Mouse (Mus musculus): ENCODE data around the gene Cd300e. TPM values are rescaled to one million over a fixed set of nuclear protein-coding genes. Genes with fewer than 3 reads are reported as not detected.

Cd300e gene
- polyA plus RNA-seq, 1 experiment from 2014 or later: not detected

DNA sequence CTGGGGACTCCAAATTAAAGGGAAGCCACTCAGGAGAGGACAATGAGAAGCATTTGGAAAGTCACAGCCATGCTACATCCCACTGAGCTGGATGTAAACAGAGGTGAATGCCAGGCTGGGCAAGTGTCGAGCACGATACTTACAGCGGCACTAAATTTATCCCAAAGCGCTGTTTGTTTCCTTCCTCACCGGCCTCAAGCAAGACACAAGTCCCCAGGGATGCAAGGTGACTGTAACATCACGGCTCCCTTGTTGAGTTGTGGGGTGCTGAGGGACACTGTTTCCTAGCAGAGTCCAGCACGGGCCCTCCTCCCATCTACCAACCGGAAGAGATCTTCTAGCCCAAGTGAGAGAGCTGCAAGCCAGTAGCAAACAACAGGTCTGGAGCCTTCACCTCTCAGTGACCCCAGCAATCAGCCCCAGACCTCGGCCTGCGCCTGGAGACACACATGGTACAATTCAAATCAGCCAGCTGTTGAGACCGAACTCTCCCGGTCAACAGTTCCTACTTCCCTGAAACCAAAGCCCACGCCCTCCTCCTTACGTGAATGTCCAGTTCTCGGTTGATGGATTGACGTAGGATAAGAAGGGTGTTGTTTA lies 37.4 kb upstream of the Cd300e start:
- H3K27ac ChIP-seq (replicated peaks): no peak overlapping the region
- ATAC-seq (ENCODE audit: low FRiP score, low TSS enrichment): peak; percentile 47; the same call in 1 of the 2 replicates

DNA sequence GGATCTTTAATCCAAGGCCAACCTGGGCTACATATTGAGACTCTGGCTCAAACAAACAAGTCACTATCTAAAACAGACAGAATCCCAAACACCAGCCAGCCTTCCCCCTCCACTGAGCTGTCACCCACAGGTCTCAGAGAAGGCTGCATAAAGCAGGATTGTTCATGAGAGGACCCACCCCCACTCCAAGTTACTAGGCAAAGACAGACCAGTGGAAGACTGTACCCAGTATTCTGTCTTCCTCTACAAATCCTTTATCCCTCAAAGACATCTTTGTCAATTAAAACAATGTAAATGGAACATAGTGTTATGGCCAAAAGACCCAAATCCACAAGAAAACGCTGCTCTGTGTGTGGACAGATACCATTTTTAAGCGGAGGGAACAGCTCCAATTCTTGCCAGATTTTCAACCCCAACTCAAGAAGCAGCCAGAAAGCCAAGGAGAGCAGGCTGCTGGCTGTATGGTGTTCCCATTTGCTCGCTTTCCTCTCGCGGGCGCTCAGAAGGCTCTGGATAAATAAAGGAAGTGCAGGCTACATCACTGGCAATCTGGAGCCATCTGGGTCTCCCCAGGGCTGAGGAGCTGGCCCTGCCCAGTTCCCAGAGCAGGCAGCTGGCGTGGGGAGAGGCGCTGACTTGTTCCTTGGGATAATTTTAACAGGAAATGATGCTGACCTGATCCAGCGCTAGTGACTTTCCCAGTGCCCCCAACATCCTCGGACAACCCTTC lies 36.4 kb upstream of the Cd300e start:
- TF ChIP-seq EP300 (optimal IDR thresholded peaks at IDR 0.05) (no peak), CTCF (IDR thresholded peaks at IDR 0.05; ENCODE audit: low read depth) (no peak)
- Histone ChIP-seq H3K27ac (replicated peaks) (no peak overlapping the region), H3K9ac (ENCODE audit: low read length) (no peak overlapping the region), H3K4me3 (ENCODE audit: low read depth, low read length) (no peak overlapping the region), H3K36me3 (ENCODE audit: control insufficient read depth, insufficient read depth, low read length) (no peaks in the 10 kb centered on the region), H3K27me3 (ENCODE audit: control insufficient read depth, insufficient read depth, low read length) (no peaks in the 10 kb centered on the region), H3K4me1 (replicated peaks; ENCODE audit: control insufficient read depth, insufficient read depth) (no peaks in the 10 kb centered on the region), H3K4me2 (replicated peaks; ENCODE audit: low read depth) (no peak overlapping the region), H3K9me3 (ENCODE audit: control insufficient read depth, low read length) (no peaks in the 10 kb centered on the region)
- 0 out of 2 replicates have a peak, but pooled peaks have one; percentile 44 for ATAC-seq (ENCODE audit: low FRiP score, low TSS enrichment)
- WGBS: 30% methylated on average over 10 of the region's 10 CpGs
- peak; percentile 16 for DNase-seq (ENCODE audit: low spot score)

More for the DNA sequence above, 37.4 kb upstream of the Cd300e start:
- Histone ChIP-seq H3K4me1 (replicated peaks; ENCODE audit: control insufficient read depth, insufficient read depth) (no peaks in the 10 kb centered on the region), H3K36me3 (ENCODE audit: control insufficient read depth, insufficient read depth, low read length) (no peaks in the 10 kb centered on the region), H3K4me2 (replicated peaks; ENCODE audit: low read depth) (no peak overlapping the region), H3K9me3 (ENCODE audit: control insufficient read depth, low read length) (no peaks in the 10 kb centered on the region), H3K4me3 (ENCODE audit: low read depth, low read length) (no peak overlapping the region), H3K9ac (ENCODE audit: low read length) (no peak overlapping the region), H3K27me3 (ENCODE audit: control insufficient read depth, insufficient read depth, low read length) (no peaks in the 10 kb centered on the region)
- no peak for DNase-seq (ENCODE audit: low spot score)
- TF ChIP-seq CTCF (IDR thresholded peaks at IDR 0.05; ENCODE audit: low read depth): no peak
- no peak for TF ChIP-seq EP300 (optimal IDR thresholded peaks at IDR 0.05)
- WGBS: 32% methylated on average over 16 of the region's 16 CpGs

DNA sequence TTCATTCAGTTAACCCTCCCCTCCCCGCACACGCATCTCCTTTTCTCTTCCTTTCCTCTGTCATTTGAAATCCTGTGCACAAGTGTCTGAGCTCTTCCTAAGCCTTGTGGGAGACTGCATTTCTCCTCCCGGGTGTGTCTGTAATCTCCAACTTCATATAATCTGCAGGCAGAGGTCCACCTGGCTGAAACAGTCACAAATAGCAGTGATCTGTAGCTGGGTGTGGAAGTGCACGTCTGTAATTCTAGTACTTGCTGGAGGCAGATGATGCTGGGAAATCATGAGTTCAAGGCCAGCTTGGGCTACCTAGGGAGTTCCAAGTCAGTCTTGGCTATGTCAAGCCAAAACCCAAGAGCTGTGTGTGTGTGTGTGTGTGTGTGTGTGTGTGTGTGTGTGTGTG lies 30.2 kb upstream of the Cd300e start:
- ATAC-seq (ENCODE audit: low FRiP score, low TSS enrichment): no peak
- Histone ChIP-seq H3K9ac (ENCODE audit: low read length) (no peak overlapping the region), H3K27me3 (ENCODE audit: control insufficient read depth, insufficient read depth, low read length) (no peaks in the 10 kb centered on the region), H3K4me1 (replicated peaks; ENCODE audit: control insufficient read depth, insufficient read depth) (no peaks in the 10 kb centered on the region), H3K4me3 (ENCODE audit: low read depth, low read length) (no peak overlapping the region), H3K27ac (replicated peaks) (no peak overlapping the region), H3K9me3 (ENCODE audit: control insufficient read depth, low read length) (no peaks in the 10 kb centered on the region), H3K4me2 (replicated peaks; ENCODE audit: low read depth) (no peak overlapping the region), H3K36me3 (ENCODE audit: control insufficient read depth, insufficient read depth, low read length) (no peaks in the 10 kb centered on the region)
- DNase-seq (ENCODE audit: low spot score): no peak
- TF ChIP-seq EP300 (optimal IDR thresholded peaks at IDR 0.05) (no peak), CTCF (IDR thresholded peaks at IDR 0.05; ENCODE audit: low read depth) (no peak)
- 19% methylated on average over 4 of the region's 4 CpGs for WGBS

DNA sequence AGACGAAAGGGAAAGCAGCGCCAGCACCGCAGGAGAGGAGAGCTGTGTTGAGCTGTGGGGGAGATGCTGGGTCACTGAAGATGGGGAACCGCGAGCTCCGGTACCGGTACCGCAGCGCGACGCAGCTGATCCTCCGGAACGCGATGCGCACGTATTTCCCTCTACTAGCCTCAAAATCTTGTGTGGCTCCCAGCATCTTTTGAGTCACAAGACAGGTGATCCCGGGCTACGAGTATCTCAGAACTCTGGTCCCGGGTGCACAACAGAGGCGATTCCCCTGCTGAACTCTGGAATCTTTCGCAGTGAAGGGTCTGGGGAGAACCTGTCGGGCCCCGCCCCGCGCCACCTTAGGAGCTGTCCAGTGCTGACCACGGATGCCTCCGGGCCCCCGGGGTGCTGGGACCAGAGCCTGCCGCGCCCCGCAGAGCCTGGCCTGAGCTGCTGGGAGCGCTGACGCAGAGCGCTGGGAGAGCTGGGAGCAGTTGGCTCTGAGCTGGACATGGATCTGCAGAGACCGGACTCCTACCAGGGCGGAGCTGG lies 29.5 kb upstream of the Cd300e start, which contains the start of gene Rab37:
Rab37 (plus strand) TSS at position 70 of the 540 bp plus-strand sequence.
- Histone ChIP-seq H3K4me1 (replicated peaks; ENCODE audit: control insufficient read depth, insufficient read depth) (no peaks in the 10 kb centered on the region), H3K4me3 (ENCODE audit: low read depth, low read length) (no peak within 1 kb of the TSS), H3K9me3 (ENCODE audit: control insufficient read depth, low read length) (no peaks in the 10 kb centered on the region), H3K4me2 (replicated peaks; ENCODE audit: low read depth) (no peak within 1 kb of the TSS), H3K27me3 (ENCODE audit: control insufficient read depth, insufficient read depth, low read length) (no peaks in the 10 kb centered on the region), H3K36me3 (ENCODE audit: control insufficient read depth, insufficient read depth, low read length) (no peaks in the 10 kb centered on the region), H3K27ac (replicated peaks) (no peak within 1 kb of the TSS), H3K9ac (ENCODE audit: low read length) (no peak within 1 kb of the TSS)
- ATAC-seq (ENCODE audit: low FRiP score, low TSS enrichment) (peak; percentile 51; the same call in 1 of the 2 replicates), DNase-seq (ENCODE audit: low spot score) (peak; percentile 62)
- TF ChIP-seq CTCF (IDR thresholded peaks at IDR 0.05; ENCODE audit: low read depth): no peak
- TF ChIP-seq EP300 (optimal IDR thresholded peaks at IDR 0.05): no peak
- 3% methylated on average over 36 of the region's 36 CpGs for WGBS

DNA sequence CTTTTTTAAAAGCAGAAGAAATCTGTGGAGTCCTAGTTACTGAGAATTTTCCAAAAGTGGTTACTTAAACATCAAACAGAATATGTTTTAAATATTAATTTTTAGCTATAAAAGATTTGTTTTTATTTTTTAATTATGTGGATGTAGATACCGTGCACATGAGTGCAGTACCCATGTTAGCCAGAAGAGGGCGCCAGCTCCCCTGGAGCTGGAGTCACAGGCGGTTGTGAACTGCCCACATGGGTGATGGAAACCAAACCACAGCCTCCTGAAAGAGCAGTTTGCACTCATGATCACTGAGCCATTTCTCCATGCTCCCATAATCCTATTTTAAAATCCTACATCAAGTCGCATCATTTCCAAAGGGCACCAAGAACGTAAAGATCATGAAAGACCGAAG lies 27.9 kb upstream of the Cd300e start:
- DNase-seq (ENCODE audit: low spot score) (no peak), ATAC-seq (ENCODE audit: low FRiP score, low TSS enrichment) (no peak)
- Histone ChIP-seq H3K4me3 (ENCODE audit: low read depth, low read length) (no peak overlapping the region), H3K9ac (ENCODE audit: low read length) (no peak overlapping the region), H3K9me3 (ENCODE audit: control insufficient read depth, low read length) (no peaks in the 10 kb centered on the region), H3K27ac (replicated peaks) (no peak overlapping the region), H3K36me3 (ENCODE audit: control insufficient read depth, insufficient read depth, low read length) (no peaks in the 10 kb centered on the region), H3K4me1 (replicated peaks; ENCODE audit: control insufficient read depth, insufficient read depth) (no peaks in the 10 kb centered on the region), H3K27me3 (ENCODE audit: control insufficient read depth, insufficient read depth, low read length) (no peaks in the 10 kb centered on the region), H3K4me2 (replicated peaks; ENCODE audit: low read depth) (no peak overlapping the region)
- WGBS: 65% methylated on average over 6 of the region's 6 CpGs
- peak; percentile 57 for TF ChIP-seq CTCF (IDR thresholded peaks at IDR 0.05; ENCODE audit: low read depth)
- no peak for TF ChIP-seq EP300 (optimal IDR thresholded peaks at IDR 0.05)

DNA sequence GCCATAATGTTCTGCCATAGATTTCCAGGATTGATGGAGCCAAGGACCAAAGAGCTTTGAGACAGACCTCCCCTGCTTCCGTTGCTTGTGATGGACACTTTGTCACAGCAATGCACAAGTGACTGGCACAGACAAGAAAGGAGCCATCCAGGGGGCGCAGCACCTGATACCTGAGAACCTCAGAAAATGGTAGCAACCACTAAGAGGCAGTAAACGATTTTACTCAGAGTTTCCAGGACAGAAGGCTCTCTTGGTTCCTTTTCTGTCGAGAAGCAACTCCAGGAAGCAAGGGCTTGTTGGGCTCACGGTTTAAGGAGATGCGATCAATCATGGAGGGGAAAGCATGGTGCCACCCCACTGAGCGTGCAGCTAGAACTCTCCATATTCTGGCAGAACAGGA lies 24.2 kb upstream of the Cd300e start:
- no peak overlapping the region for H3K9ac ChIP-seq (ENCODE audit: low read length)
- H3K9me3 ChIP-seq (ENCODE audit: control insufficient read depth, low read length): no peaks in the 10 kb centered on the region
- DNase-seq (ENCODE audit: low spot score) (no peak), ATAC-seq (ENCODE audit: low FRiP score, low TSS enrichment) (no peak)
- TF ChIP-seq CTCF (IDR thresholded peaks at IDR 0.05; ENCODE audit: low read depth) (no peak), EP300 (optimal IDR thresholded peaks at IDR 0.05) (no peak)
- H3K4me2 ChIP-seq (replicated peaks; ENCODE audit: low read depth): no peak overlapping the region
- no peaks in the 10 kb centered on the region for H3K27me3 ChIP-seq (ENCODE audit: control insufficient read depth, insufficient read depth, low read length)
- H3K36me3 ChIP-seq (ENCODE audit: control insufficient read depth, insufficient read depth, low read length): no peaks in the 10 kb centered on the region
- H3K4me3 ChIP-seq (ENCODE audit: low read depth, low read length): no peak overlapping the region
- H3K4me1 ChIP-seq (replicated peaks; ENCODE audit: control insufficient read depth, insufficient read depth): no peaks in the 10 kb centered on the region
- no peak overlapping the region for H3K27ac ChIP-seq (replicated peaks)
- WGBS: 52% methylated on average over 7 of the region's 7 CpGs

Data from stomach, postnatal 0 days (tissue).